Mouse (Mus musculus) heart, embryonic 15.5 days (tissue): ENCODE data around the gene Aldh9a1. TPM values are rescaled to one million over a fixed set of nuclear protein-coding genes. Genes with fewer than 3 reads are reported as not detected.

Source experiments
- ATAC-seq: fragments of 200-750 bp; cut with Nextera tagmentation; replicated peaks from 2 replicates; pipeline ENCODE4 v1.8.0; 2017; ENCODE audit warnings: low read depth, moderate TSS enrichment; ENCODE audit not compliant: insufficient number of reproducible peaks, insufficient read depth, low FRiP score
- H3K27ac ChIP-seq: fragments of 300-500 bp; sonication (generic); 2 replicates; pipeline ENCODE4 v1.5.1; 2015; ENCODE audit warnings: mild to moderate bottlenecking, inconsistent platforms
- H3K27me3 ChIP-seq: fragments of 300-500 bp; sonication (generic); 2 replicates; pipeline ENCODE4 v1.6.1; 2015; ENCODE audit warnings: inconsistent platforms
- H3K36me3 ChIP-seq: fragments of 300-500 bp; sonication (generic); 2 replicates; pipeline ENCODE4 v1.6.1; 2015; ENCODE audit warnings: mild to moderate bottlenecking, inconsistent platforms
- H3K4me1 ChIP-seq: fragments of 300-500 bp; sonication (generic); replicated peaks from 2 replicates; pipeline ENCODE4 v1.6.1; 2015; ENCODE audit warnings: inconsistent platforms
- H3K4me2 ChIP-seq: fragments of 300-500 bp; sonication (generic); 2 replicates; pipeline ENCODE4 v1.6.1; 2015; ENCODE audit warnings: inconsistent platforms, mild to moderate bottlenecking, moderate library complexity
- H3K4me3 ChIP-seq: fragments of 300-500 bp; sonication (generic); 2 replicates; pipeline ENCODE4 v1.5.1; 2015; ENCODE audit warnings: mild to moderate bottlenecking, inconsistent platforms
- H3K9ac ChIP-seq: fragments of 300-500 bp; sonication (generic); 2 replicates; pipeline ENCODE4 v1.6.1; 2015; ENCODE audit warnings: mild to moderate bottlenecking, inconsistent platforms
- H3K9me3 ChIP-seq: fragments of 300-500 bp; sonication (generic); replicated peaks from 2 replicates; pipeline ENCODE4 v1.6.1; 2016; ENCODE audit warnings: inconsistent platforms
- WGBS: fragments of 180-500 bp; shearing (Covaris S2); methylation state at CpG from one replicate; pipeline ENCODE4 v1.1.7; 2015; ENCODE audit warnings: mixed read lengths; 5-methylcytosine and 5-hydroxymethylcytosine counted together
- polyA plus RNA-seq: library from polyadenylated mRNA; unstranded; fragments of >200 nt; fragmentation: Nextera tagmentation; extraction: Ambion mirVana; gene quantifications from 2 replicates; pipeline ENCODE4 v1.2.1, GENCODE M21; 2015

The Aldh9a1 gene
- polyA plus RNA-seq, 1 experiment from 2014 or later = 25.3 TPM

GRCm38 (mm10) chr1:167385636-167386035 is 35.8 kb downstream of the Aldh9a1 start:
- Histone ChIP-seq H3K9ac (no peak overlapping the region), H3K36me3 (no peaks in the 10 kb centered on the region), H3K4me3 (no peak overlapping the region), H3K27me3 (no peaks in the 10 kb centered on the region), H3K4me2 (no peak overlapping the region), H3K4me1 (peaks cover 6% of the 10 kb centered on the region), H3K9me3 (no peaks in the 10 kb centered on the region), H3K27ac (no peak overlapping the region)
- WGBS = 68% methylated on average over 5 of the region's 5 CpGs
- no peak for ATAC-seq

GRCm38 (mm10) chr1:167386466-167386865 is 36.7 kb downstream of the Aldh9a1 start:
- Histone ChIP-seq H3K4me1 (peaks cover 8% of the 10 kb centered on the region), H3K4me2 (no peak overlapping the region), H3K27me3 (no peaks in the 10 kb centered on the region), H3K9ac (no peak overlapping the region), H3K36me3 (no peaks in the 10 kb centered on the region), H3K27ac (no peak overlapping the region), H3K4me3 (no peak overlapping the region), H3K9me3 (no peaks in the 10 kb centered on the region)
- no peak for ATAC-seq
- WGBS = 33% methylated on average over 2 of the region's 2 CpGs

GRCm38 (mm10) chr1:167387310-167387709 is 37.5 kb downstream of the Aldh9a1 start:
- WGBS = 60% methylated on average over 2 of the region's 2 CpGs

GRCm38 (mm10) chr1:167387796-167388195 is 38.0 kb downstream of the Aldh9a1 start:
- no peaks in the 10 kb centered on the region for H3K27me3 ChIP-seq
- H3K9ac ChIP-seq = no peak overlapping the region
- H3K4me3 ChIP-seq = no peak overlapping the region
- H3K36me3 ChIP-seq = no peaks in the 10 kb centered on the region
- no peaks in the 10 kb centered on the region for H3K9me3 ChIP-seq
- no peak overlapping the region for H3K4me2 ChIP-seq
- ATAC-seq = no peak
- H3K27ac ChIP-seq = no peak overlapping the region
- WGBS = 71% methylated on average over 3 of the region's 3 CpGs
- H3K4me1 ChIP-seq = peaks cover 17% of the 10 kb centered on the region

More at GRCm38 (mm10) chr1:167387310-167387709, 37.5 kb downstream of the Aldh9a1 start:
- Histone ChIP-seq H3K4me2 (no peak overlapping the region), H3K4me1 (peaks cover 13% of the 10 kb centered on the region), H3K36me3 (no peaks in the 10 kb centered on the region), H3K9ac (no peak overlapping the region), H3K27ac (no peak overlapping the region), H3K27me3 (no peaks in the 10 kb centered on the region), H3K9me3 (no peaks in the 10 kb centered on the region), H3K4me3 (no peak overlapping the region)
- ATAC-seq = no peak

- H3K36me3 ChIP-seq = no peaks in the 10 kb centered on the region
- H3K27me3 ChIP-seq = no peaks in the 10 kb centered on the region
- no peaks in the 10 kb centered on the region for H3K9me3 ChIP-seq
- H3K4me1 ChIP-seq = peaks cover 20% of the 10 kb centered on the region
- 81% methylated on average over 6 of the region's 6 CpGs for WGBS
- no peak overlapping the region for H3K9ac ChIP-seq
- no peak overlapping the region for H3K27ac ChIP-seq
- no peak for ATAC-seq
- H3K4me2 ChIP-seq = no peak overlapping the region
- H3K4me3 ChIP-seq = no peak overlapping the region
These were observed 38.8 kb downstream of the Aldh9a1 start for GRCm38 (mm10) chr1:167388571-167388970.

GRCm38 (mm10) chr1:167389584-167389983 is 39.8 kb downstream of the Aldh9a1 start:
- no peak for ATAC-seq
- Histone ChIP-seq H3K4me2 (no peak overlapping the region), H3K4me1 (peaks cover 20% of the 10 kb centered on the region), H3K27ac (no peak overlapping the region), H3K9me3 (no peaks in the 10 kb centered on the region), H3K36me3 (no peaks in the 10 kb centered on the region), H3K4me3 (no peak overlapping the region), H3K9ac (no peak overlapping the region), H3K27me3 (no peaks in the 10 kb centered on the region)
- WGBS = 86% methylated on average over 7 of the region's 7 CpGs

GRCm38 (mm10) chr1:167390381-167390780 is 40.6 kb downstream of the Aldh9a1 start:
- Histone ChIP-seq H3K36me3 (no peaks in the 10 kb centered on the region), H3K4me3 (no peak overlapping the region), H3K9ac (no peak overlapping the region), H3K4me2 (no peak overlapping the region), H3K9me3 (no peaks in the 10 kb centered on the region), H3K27ac (no peak overlapping the region), H3K4me1 (peaks cover 16% of the 10 kb centered on the region), H3K27me3 (no peaks in the 10 kb centered on the region)
- WGBS = 74% methylated on average over 4 of the region's 4 CpGs
- no peak for ATAC-seq

- Histone ChIP-seq H3K4me1 (peaks cover 14% of the 10 kb centered on the region), H3K36me3 (no peaks in the 10 kb centered on the region), H3K9me3 (no peaks in the 10 kb centered on the region), H3K27ac (no peak overlapping the region), H3K4me3 (no peak overlapping the region), H3K9ac (no peak overlapping the region), H3K4me2 (no peak overlapping the region), H3K27me3 (no peaks in the 10 kb centered on the region)
- no peak for ATAC-seq
- WGBS = 78% methylated on average over 6 of the region's 6 CpGs
These were observed 41.5 kb downstream of the Aldh9a1 start for GRCm38 (mm10) chr1:167391241-167391640.

- Histone ChIP-seq H3K4me1 (peaks cover 14% of the 10 kb centered on the region), H3K27me3 (no peaks in the 10 kb centered on the region), H3K36me3 (no peaks in the 10 kb centered on the region), H3K9me3 (no peaks in the 10 kb centered on the region), H3K4me3 (peak overlapping the region; percentile 61), H3K27ac (peak overlapping the region; percentile 85), H3K9ac (peak overlapping the region; percentile 64), H3K4me2 (peak overlapping the region; percentile 77)
- 36% methylated on average over 2 of the region's 2 CpGs for WGBS
- no peak for ATAC-seq
These were observed 42.3 kb downstream of the Aldh9a1 start for GRCm38 (mm10) chr1:167392031-167392640.

- Histone ChIP-seq H3K4me1 (peaks cover 14% of the 10 kb centered on the region), H3K9me3 (no peaks in the 10 kb centered on the region), H3K36me3 (no peaks in the 10 kb centered on the region), H3K4me3 (peak overlapping the region; percentile 61), H3K27ac (peak overlapping the region; percentile 85), H3K27me3 (no peaks in the 10 kb centered on the region), H3K9ac (peak overlapping the region; percentile 64), H3K4me2 (peak overlapping the region; percentile 77)
- 5% methylated on average over 8 of the region's 8 CpGs for WGBS
- no peak for ATAC-seq
These were observed 42.9 kb downstream of the Aldh9a1 start for GRCm38 (mm10) chr1:167392687-167393086.

GRCm38 (mm10) chr1:167393281-167393680 is 43.5 kb downstream of the Aldh9a1 start:
- under 1% methylated on average over 15 of the region's 15 CpGs for WGBS
- H3K4me3 ChIP-seq = peak overlapping the region; percentile 61
- no peaks in the 10 kb centered on the region for H3K27me3 ChIP-seq
- peak overlapping the region; percentile 77 for H3K4me2 ChIP-seq
- peak; percentile 40; the same call in 1 of the 2 replicates for ATAC-seq
- peak overlapping the region; percentile 85 for H3K27ac ChIP-seq
- peak overlapping the region; percentile 64 for H3K9ac ChIP-seq
- no peaks in the 10 kb centered on the region for H3K9me3 ChIP-seq
- peaks cover 14% of the 10 kb centered on the region for H3K4me1 ChIP-seq
- no peaks in the 10 kb centered on the region for H3K36me3 ChIP-seq
